Mouse (Mus musculus) erythroblast, adult 5-6 weeks (primary cell): ENCODE measurements around the gene Cbr3. TPM values are rescaled to one million over a fixed set of nuclear protein-coding genes. Genes with fewer than 3 reads are reported as not detected.
"Not testable (repeated sequence)": the region's sequence is repeated elsewhere in the genome, so short reads cannot be mapped to it uniquely, and the experiment has no call there.

Experiments used
- ATAC-seq: replicated peaks from 2 replicates; pipeline ENCODE4 v1.8.0; 2016; ENCODE audit warnings: moderate number of reproducible peaks, mild to moderate bottlenecking, moderate TSS enrichment, inconsistent platforms; ENCODE audit not compliant: poor library complexity, low FRiP score, severe bottlenecking
- total RNA-seq, 2 experiments: library from RNA; stranded (forward) in 1 of 2; stranded (reverse) in 1 of 2; fragments of 150-400 nt in 1 of 2; fragments of 200-764, 138-1000 nt in 1 of 2; gene quantifications; 2 replicates each; pipeline versions ENCODE4 v1.2.3 to v1.2.4; 2015 to 2017; ENCODE audit warnings: low replicate concordance in 2 of 2

The Cbr3 gene
- not detected in 2 replicates for total RNA-seq (2015; ENCODE audit: low replicate concordance)
- not detected in 2 replicates for total RNA-seq (2017; ENCODE audit: low replicate concordance)

- peak; percentile 50; the same call in 1 of the 2 replicates for ATAC-seq
These were observed at the start of gene Cbr3 for GRCm38 (mm10) chr16:93682689-93683507. Cbr3 (plus strand) TSS chr16:93683215.

DNA sequence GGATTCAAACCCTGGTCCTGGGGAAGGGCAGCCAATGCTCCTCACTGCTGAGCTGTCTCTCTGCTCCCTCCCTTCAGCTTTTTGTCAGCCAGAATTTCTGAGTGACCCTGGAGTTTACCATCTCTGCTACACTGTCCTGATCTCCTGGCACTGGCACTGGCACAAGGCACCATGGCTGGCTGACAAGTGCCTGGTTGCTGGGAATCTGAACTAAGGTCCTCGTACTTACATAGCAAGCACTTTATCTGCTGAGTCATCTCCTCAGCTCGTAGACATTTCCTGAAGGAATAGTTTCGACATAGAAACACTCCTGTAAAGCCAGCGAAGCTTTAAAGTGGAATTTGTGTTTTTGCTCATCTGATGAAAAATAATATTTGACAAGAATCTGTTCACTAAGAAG, 39.0 kb upstream of the Cbr3 start:
- ATAC-seq: no peak

DNA sequence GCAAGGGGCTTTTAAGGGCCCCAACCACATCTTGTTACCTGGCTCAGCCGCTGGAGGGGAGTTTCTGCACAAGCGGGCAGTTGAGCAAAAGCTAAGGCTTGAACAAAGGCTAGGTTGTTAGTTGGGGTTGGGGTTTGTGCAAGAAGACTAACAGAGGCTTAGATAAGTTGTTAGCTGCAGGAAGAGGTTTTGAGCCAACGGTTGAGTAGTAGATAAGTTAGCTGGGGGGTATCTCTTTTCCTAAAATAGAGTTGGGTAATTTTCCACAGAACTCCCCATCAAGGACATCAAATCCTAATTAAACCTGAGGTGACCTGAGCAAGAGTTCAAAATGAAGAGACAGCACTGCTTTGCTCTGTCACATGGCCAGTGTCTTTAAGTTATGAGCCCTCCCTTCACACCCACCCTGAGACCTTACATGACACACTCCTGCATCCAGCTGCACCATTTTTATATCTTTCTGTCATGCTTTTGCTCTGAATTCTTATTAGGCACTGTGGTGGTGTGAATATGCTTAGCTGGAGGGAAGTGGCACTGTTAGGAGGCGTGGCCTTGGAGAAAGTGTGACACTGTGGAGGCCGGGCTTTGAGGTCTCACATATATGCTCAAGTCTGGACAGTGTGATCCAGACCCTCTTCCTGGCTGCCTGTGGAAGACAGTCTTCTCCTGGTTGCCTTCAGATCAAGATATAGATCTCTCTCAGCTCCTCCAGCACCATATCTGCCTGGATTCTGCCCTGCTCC, 34.4 kb upstream of the Cbr3 start:
- no peak for ATAC-seq

DNA sequence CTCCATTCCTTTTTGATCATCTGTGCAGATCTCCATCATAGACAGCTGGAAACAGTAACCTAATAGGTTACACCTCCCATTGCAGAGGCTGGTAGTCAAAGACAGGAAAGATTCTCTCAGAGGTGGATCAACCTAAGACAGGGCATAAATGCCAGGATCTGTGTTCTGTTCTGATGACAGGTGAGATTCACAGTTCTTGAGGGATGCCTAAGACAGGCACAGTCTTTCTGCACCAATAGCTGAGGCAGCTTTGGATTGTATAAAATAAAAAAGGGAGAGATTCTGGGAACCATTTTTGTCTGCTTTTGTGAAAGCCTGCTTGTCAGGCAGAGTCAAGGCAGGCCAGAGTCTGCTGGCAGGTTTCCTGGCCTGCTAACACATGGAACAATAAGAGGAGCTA, 15.0 kb upstream of the Cbr3 start:
- no peak for ATAC-seq

GRCm38 (mm10) chr16:93669521-93669920, 13.5 kb upstream of the Cbr3 start:
- ATAC-seq: no peak

GRCm38 (mm10) chr16:93670466-93670865, 12.5 kb upstream of the Cbr3 start:
- not testable (repeated sequence) for ATAC-seq

DNA sequence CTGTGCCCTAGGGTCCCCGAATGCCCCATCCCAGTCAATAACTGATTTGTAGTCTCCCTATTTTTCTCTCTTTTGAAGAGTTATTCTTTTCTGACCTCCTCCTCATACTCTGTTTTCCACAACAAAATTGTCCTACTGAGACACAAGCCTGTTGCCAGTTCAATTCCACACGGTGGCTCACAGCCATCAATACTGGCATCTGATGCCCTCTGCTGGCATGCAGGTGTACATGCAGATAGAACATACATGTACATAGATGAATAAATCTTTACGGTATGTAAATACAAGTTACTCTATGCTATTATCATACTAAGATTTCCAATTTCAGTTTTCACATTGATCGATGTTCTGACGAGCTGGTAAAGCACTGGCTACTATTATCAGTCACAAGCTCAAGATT, 12.0 kb upstream of the Cbr3 start:
- no peak for ATAC-seq

DNA sequence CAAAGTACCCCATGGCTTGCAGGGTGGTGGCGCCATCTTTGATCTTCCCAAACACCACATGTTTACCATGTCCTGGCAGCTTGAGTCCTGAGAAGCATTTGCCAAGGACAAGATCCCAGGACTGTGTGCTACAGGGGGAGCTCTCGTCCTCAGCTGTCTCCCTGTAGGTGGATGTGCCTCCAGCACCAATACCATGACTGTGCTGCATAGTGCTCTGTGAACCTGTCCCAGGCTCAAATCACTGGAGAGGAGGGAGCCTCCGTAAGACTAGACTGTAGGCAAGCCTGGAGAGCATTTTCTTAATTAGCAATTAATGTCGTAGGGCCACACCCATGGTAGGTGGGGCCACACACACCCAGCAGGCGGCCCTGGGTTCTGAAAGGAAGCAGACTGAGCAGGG, 6.6 kb upstream of the Cbr3 start:
- no peak for ATAC-seq

DNA sequence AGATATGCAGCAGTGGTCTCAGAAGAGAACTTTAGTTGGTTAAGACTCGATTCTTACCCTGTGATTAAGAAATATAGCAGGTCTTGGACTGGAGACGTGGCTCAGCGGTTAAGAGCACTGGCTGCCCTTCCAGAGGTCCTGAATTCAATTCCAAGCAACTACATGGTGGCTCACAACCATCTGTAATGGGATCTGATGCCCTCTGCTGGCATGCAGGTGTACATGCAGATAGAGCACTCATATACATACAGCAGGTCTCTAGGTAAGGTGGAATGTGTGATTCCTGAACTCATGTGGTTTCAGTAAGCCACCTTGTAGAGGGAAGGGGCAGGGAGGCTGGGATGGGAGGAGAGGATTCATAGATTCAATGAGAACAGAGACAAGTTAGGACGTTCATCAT, 4.8 kb upstream of the Cbr3 start:
- no peak for ATAC-seq

GRCm38 (mm10) chr16:93679165-93679564, 3.9 kb upstream of the Cbr3 start:
- ATAC-seq: no peak

- 0 out of 2 replicates have a peak, but pooled peaks have one; percentile 22 for ATAC-seq
These were observed 793 bp upstream of the Cbr3 start for GRCm38 (mm10) chr16:93682156-93682688.

GRCm38 (mm10) chr16:93683508-93684236, 657 bp downstream of the Cbr3 start:
- ATAC-seq: no peak

- no peak for ATAC-seq
These were observed 1.4 kb downstream of the Cbr3 start for GRCm38 (mm10) chr16:93684441-93684840.

DNA sequence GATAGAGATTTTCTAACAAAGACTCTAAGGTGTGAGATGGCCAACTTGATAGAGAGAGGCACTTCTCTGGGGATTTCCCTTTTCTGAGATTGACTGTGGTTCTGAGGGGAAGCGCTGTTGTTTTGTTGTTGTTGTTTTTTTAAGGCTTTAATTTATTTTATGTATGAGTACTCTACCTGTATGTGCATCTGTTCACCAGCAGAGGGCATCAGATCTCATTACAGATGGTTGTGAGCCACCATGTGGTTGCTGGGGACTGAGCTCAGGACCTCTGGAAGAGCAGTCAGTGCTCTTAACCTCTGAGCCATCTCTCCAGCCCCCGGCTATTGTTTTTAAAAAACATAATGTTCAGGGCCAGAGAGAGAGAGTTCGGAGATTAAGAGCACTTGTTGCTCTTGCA, 2.8 kb downstream of the Cbr3 start:
- not testable (repeated sequence) for ATAC-seq

DNA sequence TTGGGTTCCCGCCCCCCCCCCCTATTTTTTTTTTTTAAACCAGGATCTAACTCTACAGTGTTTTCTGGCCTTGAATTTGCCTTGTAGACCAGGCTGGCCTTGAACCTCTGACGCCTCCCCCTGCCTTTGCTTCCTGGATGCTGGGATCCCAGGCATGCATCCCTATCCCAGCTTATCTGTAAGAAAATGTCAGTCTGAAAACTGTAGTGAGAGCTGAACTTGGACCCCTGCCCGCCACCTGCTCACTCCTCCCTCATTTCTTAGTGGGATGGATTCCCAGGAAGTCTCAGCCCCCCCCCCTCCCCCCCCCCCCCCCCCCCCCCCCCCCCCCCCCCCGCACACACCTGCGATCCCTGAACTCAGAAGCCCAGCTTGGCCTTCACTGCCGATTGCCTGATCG, 3.4 kb downstream of the Cbr3 start:
- ATAC-seq: no peak

DNA sequence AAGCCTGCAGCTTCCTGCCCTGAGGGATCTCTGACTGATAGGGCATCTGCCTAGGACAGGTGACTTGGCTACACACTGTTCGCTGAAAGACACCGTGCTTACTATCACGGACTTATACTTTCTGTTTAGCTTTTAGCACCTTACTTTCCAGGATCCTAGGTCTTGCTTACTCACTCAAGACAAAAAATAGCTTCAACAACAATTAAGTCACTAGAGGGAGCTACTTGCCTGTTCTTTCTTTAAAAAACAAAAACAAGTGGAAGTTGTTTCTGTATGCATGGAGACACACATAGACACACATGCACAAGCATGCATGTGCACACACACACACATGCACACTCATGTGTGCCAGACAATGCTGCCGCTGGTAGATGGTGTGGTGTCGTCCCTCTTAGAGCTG, 3.9 kb downstream of the Cbr3 start:
- ATAC-seq: no peak

DNA sequence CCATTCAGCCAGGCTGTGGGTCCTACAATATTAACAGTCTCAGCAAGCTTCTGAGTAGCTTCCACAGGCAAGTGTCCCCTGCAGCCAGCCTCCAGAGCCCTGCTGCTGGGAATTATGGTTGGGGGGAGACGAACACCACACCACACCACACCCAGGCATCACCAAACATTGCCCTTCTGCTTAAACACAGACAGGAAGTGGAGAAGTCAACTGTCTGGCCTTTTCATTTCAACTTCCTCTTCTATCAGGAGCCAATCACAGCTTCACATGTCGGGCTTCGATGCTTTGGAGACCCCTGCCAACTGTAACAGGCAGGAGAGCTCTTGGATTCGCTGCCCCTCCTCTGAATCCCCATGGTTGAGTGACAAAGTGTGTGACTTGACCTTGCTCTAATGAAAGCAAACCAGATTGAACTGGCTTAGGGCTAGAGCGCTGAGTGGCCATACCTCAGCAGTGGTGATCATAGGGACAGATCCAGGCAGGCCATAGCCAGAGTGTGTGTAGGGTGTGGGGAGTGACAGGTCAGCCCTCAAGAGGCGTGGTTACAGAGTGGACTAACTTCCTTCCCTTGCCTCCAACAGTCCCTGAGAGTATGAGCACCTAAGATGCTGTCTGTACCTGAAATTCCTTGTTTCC, 8.3 kb downstream of the Cbr3 start:
- ATAC-seq: no peak

DNA sequence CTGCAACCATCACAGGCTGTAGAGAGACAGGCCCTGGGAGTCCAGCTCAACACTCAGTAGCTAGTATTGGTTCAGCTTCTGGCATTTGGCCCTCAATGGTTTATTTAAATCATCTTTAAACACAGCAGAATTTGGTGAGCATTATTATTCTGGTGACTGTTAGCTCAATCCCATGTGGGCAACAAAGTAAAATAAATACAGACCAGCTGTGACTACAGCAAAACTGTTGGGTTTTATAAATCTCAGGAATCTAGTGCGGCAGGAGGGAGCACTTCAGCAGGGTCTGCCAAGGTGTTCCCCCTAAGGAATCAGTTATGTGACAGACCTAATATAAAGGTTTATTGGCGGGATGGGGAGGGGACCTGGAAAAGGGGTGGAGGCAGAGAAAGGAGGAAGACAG, 9.7 kb downstream of the Cbr3 start:
- no peak for ATAC-seq

GRCm38 (mm10) chr16:93707116-93707515, 24.1 kb downstream of the Cbr3 start:
- ATAC-seq: no peak

- no peak for ATAC-seq
These were observed 26.2 kb downstream of the Cbr3 start for GRCm38 (mm10) chr16:93709217-93709616.
